Mouse (Mus musculus) lung, embryonic 16.5 days (tissue): Measurements from ENCODE around the gene Gm6993. TPM values are rescaled to one million over a fixed set of nuclear protein-coding genes. Genes with fewer than 3 reads are reported as not detected.

Source experiments
- polyA plus RNA-seq: library from polyadenylated mRNA; unstranded; fragments of >200 nt; fragmentation: Nextera tagmentation; extraction: Ambion mirVana; gene quantifications from 2 replicates; pipeline ENCODE4 v1.2.1, GENCODE M21; 2015

Gm6993 gene
- polyA plus RNA-seq, 1 experiment from 2014 or later = not detected

Other genes with a start within 250 kb of the Gm6993 start
- 2.4 and 3.4 TPM in 2 replicates for gene Fam110c, start 166.9 kb upstream of the Gm6993 start, polyA plus RNA-seq
- 121 and 131 TPM in 2 replicates for gene Lamb1, start 24.5 kb downstream of the Gm6993 start, polyA plus RNA-seq
- gene Dld, start 110.7 kb downstream of the Gm6993 start, polyA plus RNA-seq = 107 and 121 TPM in 2 replicates
- gene Slc26a3, start 150.1 kb downstream of the Gm6993 start, polyA plus RNA-seq = 0.13 TPM in 1 of 2 replicates, not detected in the other